Mouse (Mus musculus) olfactory bulb, adult 2 months (tissue): Measurements from ENCODE around the gene Wiz. TPM values are rescaled to one million over a fixed set of nuclear protein-coding genes. Genes with fewer than 3 reads are reported as not detected.

ENCODE experiments used
- H3K27ac ChIP-seq: fragments of 200-500 bp; 2 replicates; pipeline ENCODE4 v1.5.1; 2012; ENCODE audit warnings: low read depth, low read length; ENCODE audit not compliant: insufficient read depth
- H3K4me1 ChIP-seq: fragments of 200-500 bp; 2 replicates; pipeline ENCODE4 v1.6.1; 2012; ENCODE audit warnings: low read length; ENCODE audit not compliant: control insufficient read depth, insufficient read depth
- H3K4me3 ChIP-seq: fragments of 200-500 bp; 2 replicates; pipeline ENCODE4 v1.5.1; 2012; ENCODE audit warnings: mild to moderate bottlenecking, low read depth, low read length, moderate library complexity; ENCODE audit not compliant: insufficient read depth
- CTCF ChIP-seq: fragments of 200-500 bp; IDR thresholded peaks from 2 replicates; pipeline ENCODE4 v1.5.1; 2012; ENCODE audit warnings: low read depth, mild to moderate bottlenecking, low read length, moderate library complexity; ENCODE audit not compliant: insufficient read depth
- POLR2A ChIP-seq: fragments of 200-500 bp; IDR thresholded peaks from 2 replicates; pipeline ENCODE4 v1.6.1; 2012; ENCODE audit warnings: mild to moderate bottlenecking, low read depth, low read length, moderate library complexity; ENCODE audit not compliant: insufficient read depth
- WGBS: fragments of 180-500 bp; shearing (Covaris S2); methylation state at CpG from one replicate; pipeline ENCODE4 v1.1.7; 2018; 5-methylcytosine and 5-hydroxymethylcytosine counted together
- polyA plus RNA-seq: library from polyadenylated mRNA; stranded (reverse); fragments of >200 nt; gene quantifications from 2 replicates; pipeline ENCODE4 v1.2.4, GENCODE M21; 2012; ENCODE audit warnings: low replicate concordance; ENCODE audit not compliant: missing spikeins, insufficient read depth, insufficient read length

The Wiz gene
- polyA plus RNA-seq, 1 experiment = not detected

- Histone ChIP-seq H3K27ac (no peak overlapping the region), H3K4me1 (peaks cover 12% of the 10 kb centered on the region), H3K4me3 (no peak overlapping the region)
- 85% methylated on average over 24 of the region's 24 CpGs for WGBS
- TF ChIP-seq CTCF = no peak
- no peak for TF ChIP-seq POLR2A
Observed at GRCm38 (mm10) chr17:32356766-32357760, 32.2 kb downstream of the Wiz start.

GRCm38 (mm10) chr17:32356281-32356680 is 33.0 kb downstream of the Wiz start:
- WGBS = 89% methylated on average over 9 of the region's 9 CpGs
- Histone ChIP-seq H3K4me1 (peaks cover 6% of the 10 kb centered on the region; the same call in 1 of the 2 replicates), H3K27ac (no peak overlapping the region), H3K4me3 (no peak overlapping the region)
- TF ChIP-seq CTCF (no peak), POLR2A (no peak)

GRCm38 (mm10) chr17:32355031-32355430 is 34.2 kb downstream of the Wiz start:
- no peak overlapping the region for H3K4me3 ChIP-seq
- H3K27ac ChIP-seq = no peak overlapping the region
- no peak for TF ChIP-seq CTCF
- TF ChIP-seq POLR2A = no peak
- 93% methylated on average over 6 of the region's 6 CpGs for WGBS
- H3K4me1 ChIP-seq = peaks cover 5% of the 10 kb centered on the region; the same call in 1 of the 2 replicates

- no peak overlapping the region for H3K4me3 ChIP-seq
- H3K27ac ChIP-seq = no peak overlapping the region
- TF ChIP-seq CTCF = no peak
- no peak for TF ChIP-seq POLR2A
- WGBS = 33% methylated on average over 5 of the region's 5 CpGs
- H3K4me1 ChIP-seq = peaks cover 5% of the 10 kb centered on the region; the same call in 1 of the 2 replicates
Observed at GRCm38 (mm10) chr17:32354211-32354610, 35.0 kb downstream of the Wiz start.

GRCm38 (mm10) chr17:32353696-32354095 is 35.5 kb downstream of the Wiz start:
- H3K4me3 ChIP-seq = no peak overlapping the region
- TF ChIP-seq POLR2A (no peak), CTCF (no peak)
- peaks cover 5% of the 10 kb centered on the region; the same call in 1 of the 2 replicates for H3K4me1 ChIP-seq
- WGBS = 25% methylated on average over 4 of the region's 4 CpGs
- H3K27ac ChIP-seq = no peak overlapping the region

- Histone ChIP-seq H3K4me1 (peaks cover 7% of the 10 kb centered on the region; the same call in 1 of the 2 replicates), H3K4me3 (no peak overlapping the region), H3K27ac (no peak overlapping the region)
- TF ChIP-seq POLR2A (no peak), CTCF (no peak)
Observed at GRCm38 (mm10) chr17:32351726-32352125, 37.5 kb downstream of the Wiz start.

GRCm38 (mm10) chr17:32351269-32351668 is 38.0 kb downstream of the Wiz start:
- TF ChIP-seq POLR2A (no peak), CTCF (no peak)
- WGBS = 70% methylated on average over 3 of the region's 3 CpGs
- Histone ChIP-seq H3K4me1 (peaks cover 7% of the 10 kb centered on the region; the same call in 1 of the 2 replicates), H3K4me3 (no peak overlapping the region), H3K27ac (no peak overlapping the region)

- H3K4me3 ChIP-seq = peak within 1 kb of the TSS; percentile 90
- peaks cover 7% of the 10 kb centered on the region; the same call in 1 of the 2 replicates for H3K4me1 ChIP-seq
- WGBS = under 1% methylated on average over 37 of the region's 37 CpGs
- peak within 1 kb of the TSS; percentile 93 for H3K27ac ChIP-seq
- no peak for TF ChIP-seq CTCF
- peak; percentile 96 for TF ChIP-seq POLR2A
Observed at GRCm38 (mm10) chr17:32350382-32350983, 38.8 kb downstream of the Wiz start, which contains the start of gene Akap8l. Gene Akap8l, minus strand, starts transcription at chr17:32350607.
